Mouse (Mus musculus) MEL (cell line): ENCODE results near the gene Ap2m1.

Experiments
- CHD1 ChIP-seq: IDR thresholded peaks from 2 replicates; pipeline ENCODE4 v1.6.1; 2012; ENCODE audit warnings: low read depth, mild to moderate bottlenecking, inconsistent platforms, low read length, improper control_type of control experiment
- CTCF ChIP-seq, 3 experiments: IDR thresholded peaks in 2 of 3; conservative IDR thresholded peaks in 1 of 3; 2 replicates each; pipeline ENCODE4 v1.5.1; 2011 to 2012; ENCODE audit warnings: low read length in 3 of 3, low read depth in 2 of 3, mild to moderate bottlenecking in 2 of 3, improper control_type of control experiment in 1 of 3, inconsistent platforms in 1 of 3, mixed read lengths in 1 of 3, moderate library complexity in 1 of 3; ENCODE audit not compliant: control insufficient read depth in 1 of 3, insufficient read depth in 1 of 3, poor library complexity in 1 of 3, severe bottlenecking in 1 of 3
- E2F4 ChIP-seq: IDR thresholded peaks from 2 replicates; pipeline ENCODE4 v1.6.1; 2011; ENCODE audit warnings: low read depth, low read length, improper control_type of control experiment, borderline replicate concordance
- HCFC1 ChIP-seq: IDR thresholded peaks from 2 replicates; pipeline ENCODE4 v1.6.1; 2012; ENCODE audit warnings: low read depth, mild to moderate bottlenecking, inconsistent platforms, low read length, improper control_type of control experiment, moderate library complexity
- MYB ChIP-seq: IDR thresholded peaks from 2 replicates; pipeline ENCODE4 v1.6.1; 2011; ENCODE audit warnings: mild to moderate bottlenecking, low read depth, low read length, improper control_type of control experiment
- NELFE ChIP-seq: IDR thresholded peaks from 2 replicates; pipeline ENCODE4 v1.6.1; 2011; ENCODE audit warnings: low read depth, low read length, improper control_type of control experiment
- POLR2A ChIP-seq, 2 experiments: IDR thresholded peaks; 2 replicates each; pipeline ENCODE4 v1.6.1; 2011 to 2012; ENCODE audit warnings: low read length in 2 of 2, mild to moderate bottlenecking in 2 of 2, control low read depth in 1 of 2, improper control_type of control experiment in 1 of 2, low read depth in 1 of 2, moderate library complexity in 1 of 2; ENCODE audit not compliant: control insufficient read depth in 1 of 2, insufficient read depth in 1 of 2, poor library complexity in 1 of 2
- TCF12 ChIP-seq: IDR thresholded peaks from 2 replicates; pipeline ENCODE4 v1.6.1; 2014; ENCODE audit warnings: low read depth, mild to moderate bottlenecking, inconsistent platforms, low read length, improper control_type of control experiment, moderate library complexity
- ZKSCAN1 ChIP-seq: IDR thresholded peaks from 2 replicates; pipeline ENCODE4 v1.6.1; 2012; ENCODE audit warnings: low read depth, mild to moderate bottlenecking, inconsistent platforms, low read length, improper control_type of control experiment, moderate library complexity
- ZMIZ1 ChIP-seq: IDR thresholded peaks from 2 replicates; pipeline ENCODE4 v1.6.1; 2012; ENCODE audit warnings: low read depth, mild to moderate bottlenecking, inconsistent platforms, low read length, improper control_type of control experiment, moderate library complexity

DNA sequence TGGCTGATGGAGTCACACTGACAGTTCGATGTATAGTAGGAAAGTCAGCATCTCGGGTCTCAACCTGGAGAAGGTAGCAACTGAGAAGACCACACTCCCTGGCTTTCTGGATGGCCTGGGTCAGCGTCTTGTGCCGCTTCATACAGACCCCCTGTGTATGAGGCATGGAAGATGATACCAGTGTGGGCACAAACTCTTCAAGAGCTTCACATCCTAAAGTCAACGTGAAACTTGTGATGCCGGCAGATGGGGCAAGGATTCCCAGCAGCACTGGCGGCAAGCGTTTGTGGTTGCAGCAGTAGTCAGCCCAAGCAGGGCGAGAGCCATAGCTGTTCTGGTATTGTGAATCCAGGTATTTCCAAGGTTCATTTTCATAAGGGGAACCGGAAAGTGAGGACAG is 10.4 kb downstream of the Ap2m1 start:
- TF ChIP-seq CHD1 (no peak), CTCF (IDR thresholded peaks at IDR 0.05 in 2 of 3, conservative IDR thresholded peaks at IDR 0.05 in 1 of 3; ENCODE audit: control insufficient read depth in 1 of 3, insufficient read depth in 1 of 3, low read depth in 2 of 3, low read length in 3 of 3, poor library complexity in 1 of 3, severe bottlenecking in 1 of 3) (no peak), TCF12 (no peak), ZKSCAN1 (no peak), E2F4 (no peak), POLR2A (IDR thresholded peaks at IDR 0.05; ENCODE audit: control insufficient read depth in 1 of 2, insufficient read depth in 1 of 2, low read depth in 1 of 2, low read length in 2 of 2, poor library complexity in 1 of 2) (0 out of 4 replicates have a peak, but pooled peaks of 1 of the 2 experiments have one; percentile 34), HCFC1 (no peak), MYB (no peak), NELFE (no peak), ZMIZ1 (no peak)
